Mouse (Mus musculus): ENCODE data around the gene Matk. TPM values are rescaled to one million over a fixed set of nuclear protein-coding genes. Genes with fewer than 3 reads are reported as not detected.

Gene Matk
- polyA plus RNA-seq (2015; fragmentation: Nextera tagmentation; extraction: Ambion mirVana) = 69.6 and 88.6 TPM in 2 replicates

GRCm38 (mm10) chr10:81252424-81253419 is at the start of gene Matk:
Matk (plus strand) TSS chr10:81252935.

GRCm38 (mm10) chr10:81230438-81231332 is 22.1 kb upstream of the Matk start, which contains the start of gene Atcay:
Atcay (minus strand) TSS chr10:81230833.

GRCm38 (mm10) chr10:81232580-81233225 is 20.0 kb upstream of the Matk start, which contains the start of gene Zfr2:
Zfr2 (plus strand) TSS chr10:81233155.

GRCm38 (mm10) chr10:81266211-81267105 is 13.7 kb downstream of the Matk start, which contains the start of the genes Mrpl54 and Apba3:
Mrpl54 (minus strand) TSS chr10:81266934.
Apba3 (plus strand) TSS chr10:81266960.

GRCm38 (mm10) chr10:81291511-81292104 is 38.9 kb downstream of the Matk start, which contains the start of gene Tjp3:
Tjp3 (minus strand) TSS chr10:81291581.

GRCm38 (mm10) chr10:81292554-81293333 is 40.0 kb downstream of the Matk start, which contains the start of gene Pip5k1c:
Pip5k1c (plus strand) TSS chr10:81292963.

Small RNA genes within 50 kb of the gene (microRNA-seq; reads per million reads assigned to microRNA genes)
- 7.3 reads per million, percentile 17 among the genes with 10 or more reads in this experiment for gene Mir3057

Other genes starting within 250 kb of the Matk start
- gene Gng7, start 238.0 kb upstream of the Matk start, polyA plus RNA-seq (2015; fragmentation: Nextera tagmentation; extraction: Ambion mirVana) = 26.8 and 31.7 TPM in 2 replicates
- 70.0 and 88.4 TPM in 2 replicates for gene Diras1, start 227.3 kb upstream of the Matk start, polyA plus RNA-seq (2015; fragmentation: Nextera tagmentation; extraction: Ambion mirVana)
- 36.6 and 41.3 TPM in 2 replicates for gene Slc39a3, start 215.5 kb upstream of the Matk start, polyA plus RNA-seq (2015; fragmentation: Nextera tagmentation; extraction: Ambion mirVana)
- gene Sgta, start 192.8 kb upstream of the Matk start, polyA plus RNA-seq (2015; fragmentation: Nextera tagmentation; extraction: Ambion mirVana) = 246 and 290 TPM in 2 replicates
- gene Thop1, start 182.9 kb upstream of the Matk start, polyA plus RNA-seq (2015; fragmentation: Nextera tagmentation; extraction: Ambion mirVana) = 37.7 and 40.4 TPM in 2 replicates
- gene Creb3l3, start 154.1 kb upstream of the Matk start, polyA plus RNA-seq (2015; fragmentation: Nextera tagmentation; extraction: Ambion mirVana) = 0.50 and 0.69 TPM in 2 replicates
- 208 and 228 TPM in 2 replicates for gene Map2k2, start 147.0 kb upstream of the Matk start, polyA plus RNA-seq (2015; fragmentation: Nextera tagmentation; extraction: Ambion mirVana)
- 19.7 and 21.3 TPM in 2 replicates for gene Zbtb7a, start 117.7 kb upstream of the Matk start, polyA plus RNA-seq (2015; fragmentation: Nextera tagmentation; extraction: Ambion mirVana)
- gene Pias4, start 85.0 kb upstream of the Matk start, polyA plus RNA-seq (2015; fragmentation: Nextera tagmentation; extraction: Ambion mirVana) = 34.5 and 40.4 TPM in 2 replicates
- gene Eef2, start 76.3 kb upstream of the Matk start, polyA plus RNA-seq (2015; fragmentation: Nextera tagmentation; extraction: Ambion mirVana) = 404 and 449 TPM in 2 replicates
- gene Dapk3, start 69.9 kb upstream of the Matk start, polyA plus RNA-seq (2015; fragmentation: Nextera tagmentation; extraction: Ambion mirVana) = 68.4 and 78.4 TPM in 2 replicates
- gene 4930442H23Rik, start 69.1 kb upstream of the Matk start, polyA plus RNA-seq (2015; fragmentation: Nextera tagmentation; extraction: Ambion mirVana) = not detected in 2 replicates
- gene Nmrk2, start 50.9 kb upstream of the Matk start, polyA plus RNA-seq (2015; fragmentation: Nextera tagmentation; extraction: Ambion mirVana) = 0.11 and 0.13 TPM in 2 replicates
- 62.1 and 75.8 TPM in 2 replicates for gene Atcay, start 22.1 kb upstream of the Matk start, polyA plus RNA-seq (2015; fragmentation: Nextera tagmentation; extraction: Ambion mirVana)
- gene Zfr2, start 19.8 kb upstream of the Matk start, polyA plus RNA-seq (2015; fragmentation: Nextera tagmentation; extraction: Ambion mirVana) = 24.6 and 28.6 TPM in 2 replicates
- 168 and 176 TPM in 2 replicates for gene Mrpl54, start 14.0 kb downstream of the Matk start, polyA plus RNA-seq (2015; fragmentation: Nextera tagmentation; extraction: Ambion mirVana)
- gene Apba3, start 14.0 kb downstream of the Matk start, polyA plus RNA-seq (2015; fragmentation: Nextera tagmentation; extraction: Ambion mirVana) = 32.0 and 34.0 TPM in 2 replicates
- gene Tjp3, start 38.6 kb downstream of the Matk start, polyA plus RNA-seq (2015; fragmentation: Nextera tagmentation; extraction: Ambion mirVana) = 1.5 and 2.4 TPM in 2 replicates
- gene Pip5k1c, start 40.0 kb downstream of the Matk start, polyA plus RNA-seq (2015; fragmentation: Nextera tagmentation; extraction: Ambion mirVana) = 101 and 122 TPM in 2 replicates
- 18.8 and 20.8 TPM in 2 replicates for gene Cactin, start 68.2 kb downstream of the Matk start, polyA plus RNA-seq (2015; fragmentation: Nextera tagmentation; extraction: Ambion mirVana)
- gene Tbxa2r, start 75.8 kb downstream of the Matk start, polyA plus RNA-seq (2015; fragmentation: Nextera tagmentation; extraction: Ambion mirVana) = 5.2 and 5.5 TPM in 2 replicates
- gene Gipc3, start 90.3 kb downstream of the Matk start, polyA plus RNA-seq (2015; fragmentation: Nextera tagmentation; extraction: Ambion mirVana) = 0.06 TPM in 1 of 2 replicates, not detected in the other
- 31.7 and 34.0 TPM in 2 replicates for gene Hmg20b, start 97.5 kb downstream of the Matk start, polyA plus RNA-seq (2015; fragmentation: Nextera tagmentation; extraction: Ambion mirVana)
- gene Mfsd12, start 104.6 kb downstream of the Matk start, polyA plus RNA-seq (2015; fragmentation: Nextera tagmentation; extraction: Ambion mirVana) = 19.8 and 21.9 TPM in 2 replicates
- gene 4930404N11Rik, start 112.9 kb downstream of the Matk start, polyA plus RNA-seq (2015; fragmentation: Nextera tagmentation; extraction: Ambion mirVana) = 0.60 and 0.76 TPM in 2 replicates
- gene Fzr1, start 125.6 kb downstream of the Matk start, polyA plus RNA-seq (2015; fragmentation: Nextera tagmentation; extraction: Ambion mirVana) = 137 and 142 TPM in 2 replicates
- 115 and 127 TPM in 2 replicates for gene Dohh, start 131.5 kb downstream of the Matk start, polyA plus RNA-seq (2015; fragmentation: Nextera tagmentation; extraction: Ambion mirVana)
- 6.0 and 6.2 TPM in 2 replicates for gene Gm48551, start 131.5 kb downstream of the Matk start, polyA plus RNA-seq (2015; fragmentation: Nextera tagmentation; extraction: Ambion mirVana)
- gene Gm48552, start 136.1 kb downstream of the Matk start, polyA plus RNA-seq (2015; fragmentation: Nextera tagmentation; extraction: Ambion mirVana) = 2.0 and 3.0 TPM in 2 replicates
- gene Smim24, start 140.1 kb downstream of the Matk start, polyA plus RNA-seq (2015; fragmentation: Nextera tagmentation; extraction: Ambion mirVana) = 1.8 and 2.3 TPM in 2 replicates
- gene Nfic, start 202.7 kb downstream of the Matk start, polyA plus RNA-seq (2015; fragmentation: Nextera tagmentation; extraction: Ambion mirVana) = 51.8 and 53.5 TPM in 2 replicates
- gene Celf5, start 229.8 kb downstream of the Matk start, polyA plus RNA-seq (2015; fragmentation: Nextera tagmentation; extraction: Ambion mirVana) = 40.7 and 46.8 TPM in 2 replicates
- 59.5 and 68.2 TPM in 2 replicates for gene Ncln, start 243.5 kb downstream of the Matk start, polyA plus RNA-seq (2015; fragmentation: Nextera tagmentation; extraction: Ambion mirVana)
- gene S1pr4, start 247.2 kb downstream of the Matk start, polyA plus RNA-seq (2015; fragmentation: Nextera tagmentation; extraction: Ambion mirVana) = 0.68 and 0.72 TPM in 2 replicates